Mouse (Mus musculus): Measurements from ENCODE around the gene Dao.

GRCm38 (mm10) chr5:113971434-113971960 lies 32.0 kb upstream of the Dao start:
- TF ChIP-seq CTCF (IDR thresholded peaks at IDR 0.05; ENCODE audit: low read depth, low read length) (no peak), POLR2A (IDR thresholded peaks at IDR 0.05; ENCODE audit: borderline replicate concordance, low read depth, low read length) (no peak)

Data from bone marrow macrophage, adult 2 months (primary cell).